Mouse (Mus musculus): ENCODE results near the gene Wdr63. TPM values are rescaled to one million over a fixed set of nuclear protein-coding genes. Genes with fewer than 3 reads are reported as not detected.

Gene Wdr63
- polyA plus RNA-seq, 1 experiment: not detected

DNA sequence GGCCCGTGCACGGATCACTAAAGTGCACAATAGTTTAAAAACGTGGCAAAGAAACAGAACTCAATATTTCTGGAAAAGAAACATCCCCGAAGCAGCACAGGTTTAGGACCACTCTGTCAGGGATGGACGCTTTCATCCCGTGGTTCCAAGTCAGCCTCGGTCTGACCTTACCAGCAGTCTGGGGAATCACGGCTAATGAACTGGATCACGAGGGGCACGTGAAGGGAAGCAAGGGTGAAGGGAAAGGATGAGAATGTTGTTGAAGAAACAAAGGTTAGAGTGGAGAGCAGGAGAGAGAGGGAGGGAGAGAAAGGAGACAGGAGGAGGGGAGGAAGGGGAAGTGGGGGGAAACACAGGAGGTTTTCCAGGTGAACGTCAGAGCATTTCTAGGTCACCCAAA lies 61.9 kb downstream of the Wdr63 start:
- no peak for TF ChIP-seq GATA1 (IDR thresholded peaks at IDR 0.05; ENCODE audit: low read length)

DNA sequence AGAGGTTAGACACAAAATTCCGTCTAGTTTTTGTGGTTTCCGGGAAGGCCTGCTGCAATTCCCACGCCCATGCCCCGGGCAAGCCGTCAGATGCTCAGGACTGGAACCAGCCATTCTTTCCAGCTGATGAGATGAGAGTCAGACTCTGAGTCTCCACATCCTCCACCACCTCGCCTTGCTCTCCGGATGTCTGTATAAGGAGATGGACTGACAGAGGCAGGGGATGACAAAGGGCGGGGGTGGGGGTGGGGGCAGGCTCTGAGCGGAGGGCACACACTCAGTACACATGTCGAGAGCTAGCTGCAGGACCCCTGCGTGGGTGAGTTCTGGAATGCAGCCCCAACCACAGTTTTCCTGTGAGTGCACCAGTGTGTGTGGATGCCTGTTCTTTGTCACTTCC lies 63.0 kb downstream of the Wdr63 start:
- no peak for TF ChIP-seq GATA1 (IDR thresholded peaks at IDR 0.05; ENCODE audit: low read length)

DNA sequence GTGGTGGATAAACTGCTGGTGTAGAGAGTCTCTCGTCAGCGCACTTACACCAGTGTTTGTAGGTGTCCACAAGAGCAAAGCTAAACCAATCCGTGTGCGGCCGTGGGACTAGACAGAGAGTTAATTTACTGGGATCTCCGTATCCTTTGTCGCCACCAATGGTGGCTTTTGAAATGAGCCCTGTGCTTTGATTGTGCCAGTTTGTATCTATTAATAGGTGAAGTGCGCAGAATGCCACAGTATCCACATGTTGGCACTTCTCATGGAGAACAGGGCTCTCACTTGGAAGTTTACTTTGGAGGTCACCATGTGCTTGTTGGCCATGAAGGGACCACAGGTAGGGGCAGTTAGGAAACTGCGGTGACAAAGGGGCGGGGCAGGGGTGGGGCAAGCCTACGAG lies 66.5 kb downstream of the Wdr63 start:
- no peak for TF ChIP-seq GATA1 (IDR thresholded peaks at IDR 0.05; ENCODE audit: low read length)

DNA sequence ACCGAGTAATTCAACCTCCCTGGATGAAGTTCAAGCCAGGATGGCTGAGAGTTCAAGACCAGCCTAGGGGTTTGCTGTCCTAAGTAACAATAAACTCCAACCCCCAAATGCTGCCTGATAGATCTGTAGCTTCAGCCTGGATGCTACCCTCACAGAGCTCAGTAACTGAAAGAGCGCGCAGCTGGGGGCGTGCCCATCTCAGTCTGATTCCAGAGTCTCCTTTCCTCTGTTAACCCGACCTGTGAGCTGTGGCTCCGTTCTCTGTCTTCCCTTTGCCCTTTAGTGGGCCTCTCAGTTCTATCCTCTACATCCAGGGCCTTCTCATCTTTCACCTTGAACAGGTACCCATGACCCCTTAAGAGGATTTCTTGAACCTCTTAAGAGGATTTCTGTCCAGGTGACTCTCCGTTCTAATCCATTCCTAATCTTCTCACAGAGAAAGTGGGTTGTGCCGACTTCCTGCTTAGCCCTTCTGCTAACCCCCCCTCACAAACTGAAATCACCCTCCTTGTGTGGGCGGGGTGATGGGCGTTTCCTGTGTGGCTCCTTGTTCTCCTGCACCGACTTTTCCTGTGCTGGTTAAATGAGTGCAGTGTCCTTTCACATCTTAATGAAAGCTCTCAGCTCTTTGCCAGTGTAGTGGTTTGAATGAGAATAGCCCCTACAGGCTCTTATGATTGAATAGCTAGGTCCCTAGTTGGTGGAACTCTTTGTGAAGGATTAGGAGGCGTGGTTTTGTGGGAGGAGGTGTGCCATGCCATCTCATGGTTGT lies 68.6 kb downstream of the Wdr63 start:
- TF ChIP-seq GATA1 (IDR thresholded peaks at IDR 0.05; ENCODE audit: low read length): no peak

DNA sequence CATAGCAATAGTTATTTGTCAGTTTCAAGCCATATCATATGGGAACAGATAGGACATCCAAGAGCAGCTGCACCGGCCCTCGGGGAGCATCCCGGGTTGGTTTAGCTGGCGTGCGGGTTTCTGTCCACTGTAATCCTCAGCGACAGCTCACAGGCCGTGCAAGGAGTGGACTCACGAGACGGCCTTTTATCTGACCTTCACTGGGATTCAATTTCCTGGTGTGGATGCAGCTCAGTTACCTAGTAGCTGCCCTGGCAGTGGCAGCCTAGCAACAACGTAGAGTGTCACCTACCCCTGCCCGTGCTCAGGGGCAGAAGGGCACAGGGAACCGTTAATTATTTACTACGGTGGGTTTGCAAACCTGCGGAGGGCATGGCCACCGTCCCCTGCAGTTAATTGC lies 70.0 kb downstream of the Wdr63 start:
- TF ChIP-seq GATA1 (IDR thresholded peaks at IDR 0.05; ENCODE audit: low read length): no peak

DNA sequence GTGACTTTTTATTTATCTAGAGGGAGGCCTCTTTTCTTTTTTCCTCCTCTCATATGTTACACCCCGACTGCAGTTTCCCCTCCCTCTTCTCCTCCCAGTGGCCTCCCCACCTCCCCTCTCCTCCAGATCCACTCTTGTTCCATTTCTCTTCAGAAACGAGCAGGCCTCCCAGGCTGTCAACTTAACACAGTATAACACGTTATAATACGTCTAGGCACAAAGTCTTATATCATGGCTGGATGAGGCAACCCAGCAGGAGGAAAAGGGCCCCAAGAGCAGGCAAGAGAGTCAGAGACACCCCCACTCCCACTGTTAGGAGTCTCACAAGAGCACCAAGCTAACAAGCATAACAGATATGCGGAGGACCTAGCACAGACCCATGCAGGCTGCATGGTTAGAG lies 75.0 kb downstream of the Wdr63 start:
- no peak for TF ChIP-seq GATA1 (IDR thresholded peaks at IDR 0.05; ENCODE audit: low read length)

DNA sequence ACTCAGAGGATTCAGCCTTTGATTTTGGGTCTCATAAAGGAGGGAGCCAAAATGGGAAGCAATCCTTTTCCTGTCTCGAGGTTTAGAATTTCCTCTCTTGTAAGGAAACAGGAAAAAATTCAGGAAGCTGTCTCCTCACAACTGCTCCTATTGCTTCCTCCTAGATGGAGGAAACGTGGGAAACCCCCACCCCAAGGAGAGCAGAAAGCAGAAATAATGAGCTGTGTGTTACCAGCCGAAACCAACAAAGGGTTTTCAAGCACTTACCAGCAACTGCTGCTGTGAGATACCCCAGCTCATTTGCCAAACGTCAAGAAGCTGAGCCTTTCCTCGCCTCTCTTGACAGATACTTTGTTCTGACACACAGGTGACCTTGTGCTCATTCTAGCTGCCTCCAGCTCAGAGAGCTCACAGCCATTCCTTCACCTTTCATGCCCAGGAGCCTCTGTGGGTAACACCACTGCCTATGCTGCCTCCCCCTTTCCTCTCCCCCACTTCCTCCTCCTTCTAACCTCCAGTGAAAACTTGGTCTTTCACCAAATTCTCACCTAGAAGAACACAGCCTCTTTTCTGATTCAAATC lies 77.6 kb downstream of the Wdr63 start:
- no peak for TF ChIP-seq GATA1 (IDR thresholded peaks at IDR 0.05; ENCODE audit: low read length)

DNA sequence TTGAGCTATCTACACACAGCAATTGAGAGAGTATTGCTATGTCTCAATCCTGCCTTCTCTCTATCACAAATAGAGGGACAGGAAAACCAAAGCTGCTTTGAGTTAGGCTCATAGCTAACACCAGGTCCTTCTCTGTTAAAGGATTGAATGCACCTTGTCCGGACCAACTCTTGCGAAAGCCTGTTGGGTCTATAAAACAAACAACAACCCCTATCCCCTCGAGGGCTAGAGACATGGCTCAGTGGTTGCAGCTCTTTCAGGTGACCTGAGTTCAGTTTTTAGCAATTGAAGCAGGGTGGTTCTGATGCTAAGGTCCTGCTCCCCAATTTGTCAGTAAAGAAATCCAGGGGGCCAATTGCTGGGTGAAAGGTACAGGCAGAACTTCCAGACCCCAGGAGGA lies 78.7 kb downstream of the Wdr63 start:
- no peak for TF ChIP-seq GATA1 (IDR thresholded peaks at IDR 0.05; ENCODE audit: low read length)

DNA sequence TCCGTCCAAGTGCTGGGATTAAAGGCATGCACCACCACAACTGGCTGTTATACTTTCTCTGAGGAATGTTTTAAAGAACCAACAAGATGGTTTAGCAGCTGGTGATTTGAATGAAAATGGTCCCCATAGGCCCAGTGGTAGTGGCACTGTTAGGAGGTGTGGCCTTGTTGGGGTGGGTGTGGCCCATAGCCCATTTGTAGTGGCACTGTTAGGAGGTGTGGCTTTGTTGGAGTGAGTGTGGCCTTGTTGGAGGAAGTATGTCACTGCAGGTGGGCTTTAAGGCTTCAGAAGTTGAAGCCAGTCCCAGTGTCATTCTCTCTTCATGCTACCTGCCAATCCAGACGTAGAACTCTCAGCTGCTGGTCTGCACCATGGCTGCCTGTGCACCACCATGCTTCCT lies 79.5 kb downstream of the Wdr63 start:
- TF ChIP-seq GATA1 (IDR thresholded peaks at IDR 0.05; ENCODE audit: low read length): no peak

DNA sequence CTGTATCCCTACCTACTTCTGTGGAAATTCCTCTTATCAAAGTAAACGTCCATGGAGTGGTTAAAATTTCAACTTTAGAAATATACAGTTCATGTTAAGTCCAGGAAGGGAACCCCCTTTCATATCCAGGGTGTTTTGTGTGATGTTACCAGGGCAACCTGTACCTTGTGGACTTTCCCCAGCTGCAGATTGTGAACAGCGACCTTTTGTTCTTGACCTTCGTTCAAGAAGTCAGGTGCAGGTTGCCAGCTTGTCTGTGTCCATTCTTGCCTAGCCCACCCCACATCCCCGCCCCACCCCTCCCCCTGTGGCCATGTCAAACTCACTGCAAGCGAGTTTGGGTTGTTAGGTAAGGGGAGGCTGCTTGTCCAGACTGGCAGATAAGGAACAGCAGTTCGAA lies 80.8 kb downstream of the Wdr63 start:
- TF ChIP-seq GATA1 (IDR thresholded peaks at IDR 0.05; ENCODE audit: low read length): no peak

DNA sequence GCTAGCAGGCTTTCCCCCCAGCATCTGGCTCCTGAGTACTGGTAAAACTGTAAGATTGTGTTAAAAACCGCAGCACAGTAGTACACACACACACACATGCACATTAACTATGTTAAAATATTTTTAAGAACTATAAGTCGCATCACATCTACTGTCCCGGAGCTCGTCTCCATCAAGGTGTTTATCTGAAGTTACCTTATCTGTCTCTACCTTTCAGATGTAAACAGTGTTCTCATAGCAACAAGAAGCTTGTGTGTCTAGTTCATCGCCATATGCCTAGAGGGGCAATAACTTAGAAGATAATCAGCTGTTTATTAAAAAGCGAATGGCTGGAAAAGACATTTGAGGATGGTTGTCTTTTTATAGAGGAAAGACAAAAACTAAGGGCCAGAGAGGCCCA lies 82.4 kb downstream of the Wdr63 start:
- no peak for TF ChIP-seq GATA1 (IDR thresholded peaks at IDR 0.05; ENCODE audit: low read length)

DNA sequence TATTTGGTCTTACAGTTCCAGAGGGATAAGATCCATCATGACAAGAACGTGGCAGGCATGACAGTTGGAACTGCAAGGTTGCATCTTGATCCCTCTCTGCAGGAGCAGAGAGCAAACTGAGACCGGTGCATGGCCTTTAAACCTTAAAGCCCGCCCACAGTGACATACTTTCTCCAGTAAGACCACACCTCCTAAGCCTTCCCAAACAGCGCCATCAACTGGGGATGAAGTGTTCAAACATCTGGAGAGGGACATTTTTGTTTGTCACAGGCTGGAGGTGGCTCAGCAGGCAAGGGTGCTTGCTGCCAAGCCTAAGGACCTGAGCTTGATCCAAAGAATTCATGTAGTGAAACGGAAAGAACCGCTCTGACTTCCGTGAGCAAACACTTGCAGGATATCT lies 83.2 kb downstream of the Wdr63 start:
- TF ChIP-seq GATA1 (IDR thresholded peaks at IDR 0.05; ENCODE audit: low read length): no peak

DNA sequence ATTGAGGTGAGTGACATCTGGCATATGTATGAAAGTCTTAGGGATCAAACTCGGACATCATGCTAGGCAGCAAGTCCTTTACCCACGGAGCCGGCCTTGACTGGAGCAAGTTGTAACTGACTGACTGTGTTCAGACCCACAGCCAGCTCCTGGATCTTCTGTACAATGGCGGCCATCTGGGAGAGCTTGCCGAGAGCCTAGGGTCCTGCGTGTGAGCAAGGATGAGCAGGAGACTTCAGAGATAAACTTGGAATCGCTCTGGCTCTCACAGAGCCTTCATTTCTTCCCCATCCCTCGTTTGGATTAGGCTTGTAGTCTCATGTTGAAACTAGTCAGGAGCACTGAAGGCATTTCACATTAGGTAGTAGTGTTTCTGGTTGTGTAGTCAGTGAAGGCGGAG lies 85.7 kb downstream of the Wdr63 start:
- no peak for TF ChIP-seq GATA1 (IDR thresholded peaks at IDR 0.05; ENCODE audit: low read length)

DNA sequence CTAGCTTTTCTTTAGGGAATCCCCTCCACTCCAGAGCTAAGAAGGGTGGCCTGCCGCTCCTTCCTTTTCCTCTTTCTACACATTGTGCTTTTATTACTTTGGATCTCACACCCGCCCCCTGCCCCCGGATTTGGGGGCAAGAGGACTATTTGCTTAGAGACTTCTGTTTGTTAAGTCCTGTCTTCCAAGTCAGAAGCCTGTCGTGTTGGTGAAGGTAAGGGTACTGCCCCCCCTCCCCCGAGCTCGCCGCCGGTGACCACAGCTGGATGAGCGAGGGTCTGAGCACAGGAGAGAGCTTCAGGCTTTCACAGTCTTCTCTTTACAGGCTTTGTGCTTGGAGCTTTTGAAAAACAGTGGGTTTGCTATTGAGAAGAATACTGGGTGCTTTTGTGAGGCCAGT lies 90.4 kb downstream of the Wdr63 start:
- no peak for TF ChIP-seq GATA1 (IDR thresholded peaks at IDR 0.05; ENCODE audit: low read length)

DNA sequence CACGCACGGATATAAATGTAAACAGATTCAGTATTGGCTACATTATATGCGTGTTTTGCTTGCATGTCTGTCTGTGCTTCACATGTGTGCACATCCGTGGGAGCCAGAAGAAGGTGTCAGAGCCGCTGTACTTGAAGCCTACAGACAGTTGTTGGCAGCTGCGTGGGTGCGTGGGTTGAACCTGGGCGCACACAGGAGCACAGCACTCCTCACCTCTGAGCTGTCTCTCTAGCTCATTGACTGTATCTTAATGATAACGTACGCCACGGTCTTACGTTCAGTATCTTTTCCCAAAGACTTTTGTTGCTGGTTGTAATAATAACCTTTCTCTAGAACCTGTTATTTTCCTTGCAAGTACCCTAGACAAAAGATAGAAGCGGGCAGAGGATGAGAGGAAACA lies 91.0 kb downstream of the Wdr63 start:
- no peak for TF ChIP-seq GATA1 (IDR thresholded peaks at IDR 0.05; ENCODE audit: low read length)

DNA sequence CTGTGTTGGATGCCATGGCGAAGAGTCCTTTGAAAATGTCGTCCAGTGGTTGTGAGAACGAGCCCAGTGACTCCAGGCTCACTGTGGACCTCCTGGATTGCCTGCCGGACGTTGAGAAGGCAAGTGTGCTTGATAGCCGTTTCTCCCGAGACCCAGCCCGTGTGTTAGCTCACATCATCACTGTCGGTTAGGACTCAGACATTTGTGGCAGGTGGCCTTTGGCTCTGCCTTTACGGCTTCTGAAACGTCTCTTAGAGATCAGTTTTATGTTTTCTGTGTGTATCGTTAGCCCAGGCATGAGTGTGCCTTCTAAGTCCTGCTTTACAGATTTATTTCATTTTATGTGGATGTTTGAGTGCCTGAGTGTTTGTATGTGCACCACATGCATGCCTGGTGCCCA lies 93.6 kb downstream of the Wdr63 start:
- TF ChIP-seq GATA1 (IDR thresholded peaks at IDR 0.05; ENCODE audit: low read length): no peak

DNA sequence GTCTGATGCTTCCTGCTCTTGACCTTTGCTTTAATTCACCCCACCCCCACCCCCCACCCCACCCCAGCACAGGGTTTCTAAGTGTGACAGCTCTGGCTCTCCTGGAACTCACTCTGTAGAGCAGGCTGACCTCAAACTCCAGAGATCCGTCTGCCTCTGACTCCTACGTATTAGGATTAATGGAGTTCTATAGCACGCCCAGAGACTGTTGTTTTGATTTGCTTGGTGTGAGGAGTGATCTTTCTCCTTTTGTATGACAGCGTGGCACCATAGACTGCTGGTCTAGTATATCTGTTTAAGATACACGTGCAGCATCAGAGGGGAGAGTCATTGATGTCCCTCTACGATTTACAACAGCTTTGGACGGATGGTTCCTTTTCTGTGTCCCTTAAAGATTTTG lies 94.4 kb downstream of the Wdr63 start:
- no peak for TF ChIP-seq GATA1 (IDR thresholded peaks at IDR 0.05; ENCODE audit: low read length)
